Mouse (Mus musculus): ENCODE results near the gene Fbxw2. TPM values are rescaled to one million over a fixed set of nuclear protein-coding genes. Genes with fewer than 3 reads are reported as not detected.
A peak's percentile ranks its signal among the peaks of the same experiment; 100 is the strongest.

Fbxw2 gene
- polyA plus RNA-seq (2015; fragmentation: Nextera tagmentation; extraction: Ambion mirVana): 51.0 and 52.9 TPM in 2 replicates

DNA sequence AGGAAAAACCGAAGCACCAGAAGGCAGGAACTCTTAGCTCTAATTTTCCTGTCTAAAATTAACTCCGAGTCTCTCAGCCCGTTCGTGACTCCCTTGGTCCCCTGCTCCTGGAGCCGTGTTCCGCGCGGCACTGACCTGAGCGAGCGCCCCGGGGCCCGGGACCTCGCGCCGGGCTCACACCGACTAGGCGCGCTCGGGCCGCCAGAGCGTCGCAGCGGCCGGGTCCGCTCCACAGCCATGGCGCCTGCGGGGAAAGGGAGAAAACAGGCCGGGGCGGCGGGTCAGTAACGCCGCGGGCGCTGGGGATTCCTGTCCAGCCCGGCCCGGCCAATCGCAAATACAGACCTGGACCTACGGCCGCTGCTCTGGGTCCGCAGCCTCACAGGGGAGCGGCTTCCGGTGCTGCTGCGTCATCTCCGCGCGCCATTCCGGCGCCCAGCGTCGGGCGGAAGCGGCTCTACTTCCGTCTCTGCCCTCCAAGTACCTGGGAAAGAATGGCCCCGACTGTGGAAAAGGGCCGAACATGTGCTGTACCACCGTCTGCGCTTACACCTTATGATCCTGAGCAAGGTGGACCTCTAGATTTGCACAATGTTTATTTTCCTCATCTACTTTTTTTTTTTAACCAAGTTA lies at the start of gene Fbxw2:
Gene Fbxw2, minus strand, starts transcription at position 485 of the 633 bp plus-strand sequence.
- H3K9me3 ChIP-seq (replicated peaks; ENCODE audit: control insufficient read depth, low read length): no peaks in the 10 kb centered on the region
- peak within 1 kb of the TSS; percentile 93 for H3K27ac ChIP-seq (ENCODE audit: low read length)
- peaks cover 8% of the 10 kb centered on the region for H3K36me3 ChIP-seq (ENCODE audit: control insufficient read depth, insufficient read depth)
- ATAC-seq (ENCODE audit: low read depth): peak; percentile 94
- H3K4me2 ChIP-seq (ENCODE audit: low read depth, low read length): peak within 1 kb of the TSS; percentile 73
- H3K4me3 ChIP-seq (ENCODE audit: low read depth, low read length): peak within 1 kb of the TSS; percentile 98
- peaks cover 31% of the 10 kb centered on the region for H3K4me1 ChIP-seq (ENCODE audit: control insufficient read depth, low read depth, low read length)
- H3K9ac ChIP-seq (ENCODE audit: low read depth, low read length): peak within 1 kb of the TSS; percentile 99
- WGBS (ENCODE audit: insufficient replicate concordance): under 1% methylated on average over 57 of the region's 57 CpGs
- no peaks in the 10 kb centered on the region for H3K27me3 ChIP-seq (ENCODE audit: control insufficient read depth, insufficient read depth, low read depth, low read length)

DNA sequence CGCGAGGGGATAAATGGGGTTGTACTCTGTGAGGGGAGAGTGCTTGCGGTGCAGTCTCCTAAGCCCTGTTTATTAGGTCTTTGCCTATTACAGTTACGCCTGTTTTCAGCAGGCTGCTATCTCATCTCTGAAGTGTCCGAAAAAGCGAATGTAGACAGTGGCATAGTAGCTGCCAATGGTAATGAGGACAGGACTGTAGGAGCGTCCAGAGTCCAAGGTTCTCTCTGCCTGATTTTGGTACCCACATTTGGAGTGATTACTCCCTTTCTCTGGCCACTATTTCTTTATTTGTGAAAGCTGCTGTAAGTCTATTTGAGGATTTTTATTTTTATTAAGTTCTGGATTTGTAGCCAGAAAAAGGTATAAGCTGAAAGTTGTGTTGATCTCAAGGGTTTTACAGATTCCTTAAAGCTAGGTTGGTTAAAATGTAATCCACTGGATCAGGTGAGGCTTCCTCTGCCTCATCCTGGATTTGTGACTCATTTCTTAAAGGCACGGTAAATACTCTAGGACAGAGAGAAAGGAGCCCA lies 48.8 kb upstream of the Fbxw2 start, which contains the start of gene Psmd5:
Gene Psmd5, minus strand, starts transcription at position 153 of the 530 bp plus-strand sequence.
- no peak for ATAC-seq (ENCODE audit: low read depth)
- 20% methylated on average over 8 of the region's 8 CpGs for WGBS (ENCODE audit: insufficient replicate concordance)
- peaks cover 13% of the 10 kb centered on the region for H3K27me3 ChIP-seq (ENCODE audit: control insufficient read depth, insufficient read depth, low read depth, low read length)
- no peaks in the 10 kb centered on the region for H3K36me3 ChIP-seq (ENCODE audit: control insufficient read depth, insufficient read depth)
- peaks cover 6% of the 10 kb centered on the region for H3K4me1 ChIP-seq (ENCODE audit: control insufficient read depth, low read depth, low read length)
- H3K9me3 ChIP-seq (replicated peaks; ENCODE audit: control insufficient read depth, low read length): no peaks in the 10 kb centered on the region
- H3K4me3 ChIP-seq (ENCODE audit: low read depth, low read length): peak within 1 kb of the TSS; percentile 57
- peak within 1 kb of the TSS; percentile 65 for H3K27ac ChIP-seq (ENCODE audit: low read length)
- H3K4me2 ChIP-seq (ENCODE audit: low read depth, low read length): peak within 1 kb of the TSS; percentile 32
- peak within 1 kb of the TSS; percentile 51 for H3K9ac ChIP-seq (ENCODE audit: low read depth, low read length)

DNA sequence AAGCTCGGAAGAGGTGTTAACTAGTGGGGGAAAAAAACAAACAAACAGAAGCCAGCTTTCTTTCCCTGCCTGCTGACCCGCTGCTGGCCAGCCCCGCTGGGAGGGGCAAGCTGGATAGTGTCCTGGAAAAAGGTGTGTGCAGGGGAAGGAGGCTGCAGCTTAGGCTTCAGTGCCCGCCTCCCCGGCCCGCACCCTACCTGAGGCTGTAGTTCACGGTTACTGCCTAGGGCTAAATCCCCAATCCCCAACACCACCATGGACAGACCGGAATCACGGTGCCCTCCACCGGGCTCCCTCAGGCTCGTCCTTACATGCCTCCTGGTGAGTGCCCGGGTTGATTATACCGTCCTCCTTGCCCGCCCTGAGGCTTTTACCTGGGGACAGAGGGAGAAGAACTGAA lies 48.2 kb upstream of the Fbxw2 start, which contains the start of gene Cutal:
Gene Cutal, plus strand, starts transcription at position 126 of the 400 bp plus-strand sequence.
- Histone ChIP-seq H3K4me3 (ENCODE audit: low read depth, low read length) (peak within 1 kb of the TSS; percentile 57), H3K36me3 (ENCODE audit: control insufficient read depth, insufficient read depth) (no peaks in the 10 kb centered on the region), H3K27ac (ENCODE audit: low read length) (peak within 1 kb of the TSS; percentile 65), H3K9me3 (replicated peaks; ENCODE audit: control insufficient read depth, low read length) (no peaks in the 10 kb centered on the region), H3K9ac (ENCODE audit: low read depth, low read length) (peak within 1 kb of the TSS; percentile 51), H3K4me2 (ENCODE audit: low read depth, low read length) (peak within 1 kb of the TSS; percentile 32), H3K4me1 (ENCODE audit: control insufficient read depth, low read depth, low read length) (peaks cover 13% of the 10 kb centered on the region), H3K27me3 (ENCODE audit: control insufficient read depth, insufficient read depth, low read depth, low read length) (peaks cover 13% of the 10 kb centered on the region)
- WGBS (ENCODE audit: insufficient replicate concordance): 15% methylated on average over 14 of the region's 14 CpGs
- no peak for ATAC-seq (ENCODE audit: low read depth)

DNA sequence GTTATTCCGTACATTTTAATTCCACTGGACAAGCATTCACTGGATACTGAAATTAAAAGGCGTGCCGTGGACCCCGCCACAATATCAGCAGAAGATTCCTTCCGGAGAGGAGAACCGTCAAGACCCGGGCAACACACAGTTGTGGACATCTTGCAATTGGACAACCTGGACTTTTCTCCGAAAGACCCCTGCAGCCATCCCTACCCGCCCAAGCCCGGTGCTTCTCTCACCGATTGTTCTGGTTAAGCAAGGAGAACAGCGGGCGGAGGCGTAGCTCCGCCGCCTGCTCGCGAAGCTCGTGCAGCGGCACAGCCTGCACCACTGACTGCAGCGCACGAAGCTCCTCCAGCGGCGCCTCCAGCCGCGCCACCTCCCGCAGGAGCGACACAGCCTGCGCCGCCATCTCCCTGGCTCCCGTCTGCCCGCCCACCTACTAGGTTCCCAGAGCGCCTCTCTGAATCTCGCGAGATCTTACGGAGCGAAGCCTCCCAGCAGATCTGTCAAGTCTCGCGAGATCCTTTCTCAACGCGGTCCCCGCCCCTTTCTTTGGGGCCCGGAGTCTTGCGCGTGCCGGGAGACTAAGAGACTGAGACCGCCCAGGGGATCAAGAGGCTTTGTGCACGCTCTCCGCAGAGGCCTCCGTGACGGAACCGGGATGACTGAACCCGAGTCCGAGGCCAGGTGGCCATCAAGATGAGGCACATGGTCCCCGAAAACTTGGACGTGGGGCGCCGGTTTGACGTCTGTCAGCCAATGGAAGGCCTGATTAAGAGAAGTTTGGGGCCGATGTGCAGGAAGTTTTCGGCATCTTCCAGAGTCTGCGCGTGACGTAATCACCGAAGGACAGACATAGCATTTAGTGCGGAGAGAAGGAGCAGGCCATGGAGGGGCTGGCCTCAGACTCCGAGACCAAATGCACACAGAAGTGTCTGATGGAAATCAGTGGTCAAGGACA lies 44.7 kb upstream of the Fbxw2 start:
- Histone ChIP-seq H3K27me3 (ENCODE audit: control insufficient read depth, insufficient read depth, low read depth, low read length) (peaks cover 13% of the 10 kb centered on the region), H3K27ac (ENCODE audit: low read length) (peak overlapping the region; percentile 97), H3K4me2 (ENCODE audit: low read depth, low read length) (peak overlapping the region; percentile 95), H3K36me3 (ENCODE audit: control insufficient read depth, insufficient read depth) (peaks cover 1% of the 10 kb centered on the region; the same call in 1 of the 2 replicates), H3K4me3 (ENCODE audit: low read depth, low read length) (peak overlapping the region; percentile 79), H3K9me3 (replicated peaks; ENCODE audit: control insufficient read depth, low read length) (no peaks in the 10 kb centered on the region), H3K9ac (ENCODE audit: low read depth, low read length) (peak overlapping the region; percentile 80), H3K4me1 (ENCODE audit: control insufficient read depth, low read depth, low read length) (peaks cover 24% of the 10 kb centered on the region)
- WGBS (ENCODE audit: insufficient replicate concordance): under 1% methylated on average over 66 of the region's 67 CpGs
- ATAC-seq (ENCODE audit: low read depth): peak; percentile 91

DNA sequence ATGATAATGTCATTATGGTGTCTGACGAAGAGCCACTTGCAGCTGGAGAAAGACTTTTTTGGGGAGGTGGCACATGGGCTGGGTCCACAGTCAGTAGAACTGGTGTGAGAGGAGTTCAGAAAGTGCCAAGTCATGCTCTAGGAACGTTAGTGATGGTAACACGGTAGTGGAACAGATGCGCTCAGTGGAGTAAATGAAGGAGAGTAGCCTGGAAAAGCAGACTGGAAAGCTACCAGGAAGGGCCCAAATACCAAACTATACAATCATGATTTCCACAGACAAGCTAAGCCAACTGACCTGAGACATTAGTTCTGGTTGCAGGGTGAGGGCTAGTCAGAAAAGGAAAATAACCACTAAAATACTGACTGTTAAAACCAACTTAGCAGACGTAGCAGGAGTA lies 43.6 kb upstream of the Fbxw2 start:
- peaks cover 12% of the 10 kb centered on the region for H3K36me3 ChIP-seq (ENCODE audit: control insufficient read depth, insufficient read depth)
- peak; percentile 70 for ATAC-seq (ENCODE audit: low read depth)
- WGBS (ENCODE audit: insufficient replicate concordance): 8% methylated on average over 5 of the region's 5 CpGs

DNA sequence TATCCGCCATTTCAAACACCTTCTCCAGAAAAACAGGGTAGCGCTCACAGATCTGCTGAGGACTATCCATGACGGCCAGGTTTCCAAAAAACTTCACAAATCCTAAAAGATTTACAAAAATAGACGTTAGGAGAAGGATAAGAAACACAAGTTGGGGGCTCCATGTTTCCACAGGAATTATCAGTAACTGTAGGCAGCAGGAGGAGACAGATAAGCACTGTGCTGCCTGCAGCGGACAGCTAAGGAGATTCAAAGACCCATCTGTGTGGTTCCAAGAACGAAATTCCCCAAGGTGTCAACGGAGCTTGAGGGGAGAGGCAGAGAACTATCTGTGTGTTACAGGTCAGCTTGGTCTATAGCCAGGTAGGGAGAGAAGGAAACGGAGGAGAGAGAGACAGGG lies 31.6 kb upstream of the Fbxw2 start:
- ATAC-seq (ENCODE audit: low read depth): no peak
- WGBS (ENCODE audit: insufficient replicate concordance): 47% methylated on average over 8 of the region's 8 CpGs
- H3K9me3 ChIP-seq (replicated peaks; ENCODE audit: control insufficient read depth, low read length): no peaks in the 10 kb centered on the region

More for the DNA sequence above, 43.6 kb upstream of the Fbxw2 start:
- H3K9me3 ChIP-seq (replicated peaks; ENCODE audit: control insufficient read depth, low read length): no peaks in the 10 kb centered on the region
- peak overlapping the region; percentile 93 for H3K27ac ChIP-seq (ENCODE audit: low read length)
- peak overlapping the region; percentile 61 for H3K9ac ChIP-seq (ENCODE audit: low read depth, low read length)
- peak overlapping the region; percentile 79 for H3K4me3 ChIP-seq (ENCODE audit: low read depth, low read length)
- peaks cover 24% of the 10 kb centered on the region for H3K4me1 ChIP-seq (ENCODE audit: control insufficient read depth, low read depth, low read length)
- H3K4me2 ChIP-seq (ENCODE audit: low read depth, low read length): peak overlapping the region; percentile 95
- peaks cover 9% of the 10 kb centered on the region for H3K27me3 ChIP-seq (ENCODE audit: control insufficient read depth, insufficient read depth, low read depth, low read length)

DNA sequence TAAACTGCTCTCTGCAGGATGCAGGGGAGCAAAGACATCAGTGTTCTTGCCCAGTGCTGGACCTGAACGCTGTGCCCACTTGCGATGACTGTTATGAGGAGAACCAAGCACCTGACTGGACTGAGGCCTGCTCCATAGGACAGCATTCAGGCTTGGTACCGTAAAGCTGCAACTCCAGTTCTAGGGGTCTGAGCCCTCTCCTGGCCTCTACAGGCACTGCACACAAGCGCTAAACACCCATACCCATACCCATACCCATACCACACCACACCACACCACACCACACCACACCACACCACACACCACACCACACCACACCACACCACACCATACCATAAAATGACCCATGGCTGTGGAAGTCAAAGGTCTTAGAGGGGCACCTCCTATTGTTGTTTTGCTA lies 29.2 kb upstream of the Fbxw2 start:
- no peak for ATAC-seq (ENCODE audit: low read depth)
- peaks cover 73% of the 10 kb centered on the region for H3K36me3 ChIP-seq (ENCODE audit: control insufficient read depth, insufficient read depth)
- H3K4me2 ChIP-seq (ENCODE audit: low read depth, low read length): no peak overlapping the region
- no peak overlapping the region for H3K4me3 ChIP-seq (ENCODE audit: low read depth, low read length)
- peaks cover 3% of the 10 kb centered on the region; the same call in 1 of the 2 replicates for H3K4me1 ChIP-seq (ENCODE audit: control insufficient read depth, low read depth, low read length)
- 92% methylated on average over 4 of the region's 4 CpGs for WGBS (ENCODE audit: insufficient replicate concordance)
- H3K9me3 ChIP-seq (replicated peaks; ENCODE audit: control insufficient read depth, low read length): no peaks in the 10 kb centered on the region
- no peak overlapping the region for H3K9ac ChIP-seq (ENCODE audit: low read depth, low read length)
- H3K27ac ChIP-seq (ENCODE audit: low read length): no peak overlapping the region
- H3K27me3 ChIP-seq (ENCODE audit: control insufficient read depth, insufficient read depth, low read depth, low read length): no peaks in the 10 kb centered on the region

More for the DNA sequence above, 31.6 kb upstream of the Fbxw2 start:
- H3K27ac ChIP-seq (ENCODE audit: low read length): no peak overlapping the region
- H3K4me1 ChIP-seq (ENCODE audit: control insufficient read depth, low read depth, low read length): peaks cover 3% of the 10 kb centered on the region; the same call in 1 of the 2 replicates
- H3K36me3 ChIP-seq (ENCODE audit: control insufficient read depth, insufficient read depth): peaks cover 76% of the 10 kb centered on the region
- H3K9ac ChIP-seq (ENCODE audit: low read depth, low read length): no peak overlapping the region
- H3K4me2 ChIP-seq (ENCODE audit: low read depth, low read length): no peak overlapping the region
- H3K4me3 ChIP-seq (ENCODE audit: low read depth, low read length): no peak overlapping the region
- no peaks in the 10 kb centered on the region for H3K27me3 ChIP-seq (ENCODE audit: control insufficient read depth, insufficient read depth, low read depth, low read length)

DNA sequence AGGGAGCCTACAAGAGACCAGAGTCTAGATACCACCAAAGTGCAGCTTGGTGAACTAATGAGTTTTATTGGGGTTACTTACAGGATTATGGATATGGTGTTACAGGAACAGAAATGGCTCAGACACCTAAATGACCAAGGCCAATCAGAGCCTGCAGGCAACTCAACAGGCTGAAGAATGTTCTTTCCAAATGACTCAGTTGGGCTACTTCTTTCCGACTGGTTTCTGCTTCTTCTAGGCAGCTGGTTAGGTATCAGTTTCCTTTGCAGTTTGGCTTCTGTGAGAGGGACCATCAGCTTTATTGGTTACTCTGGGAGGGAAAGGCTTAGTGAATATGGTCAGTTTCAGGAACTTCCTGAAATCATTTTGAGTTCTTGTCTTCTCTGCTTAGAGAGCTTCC lies 21.6 kb upstream of the Fbxw2 start:
- ATAC-seq (ENCODE audit: low read depth): no peak

More for the DNA sequence above, 21.6 kb upstream of the Fbxw2 start:
- no peak overlapping the region for H3K27ac ChIP-seq (ENCODE audit: low read length)
- H3K9ac ChIP-seq (ENCODE audit: low read depth, low read length): no peak overlapping the region
- no peak overlapping the region for H3K4me2 ChIP-seq (ENCODE audit: low read depth, low read length)
- H3K27me3 ChIP-seq (ENCODE audit: control insufficient read depth, insufficient read depth, low read depth, low read length): no peaks in the 10 kb centered on the region
- H3K9me3 ChIP-seq (replicated peaks; ENCODE audit: control insufficient read depth, low read length): no peaks in the 10 kb centered on the region
- no peak overlapping the region for H3K4me3 ChIP-seq (ENCODE audit: low read depth, low read length)
- WGBS (ENCODE audit: insufficient replicate concordance): 89% methylated on average over 1 of the region's 1 CpGs
- no peaks in the 10 kb centered on the region for H3K4me1 ChIP-seq (ENCODE audit: control insufficient read depth, low read depth, low read length)
- peaks cover 15% of the 10 kb centered on the region for H3K36me3 ChIP-seq (ENCODE audit: control insufficient read depth, insufficient read depth)

All from liver, embryonic 16.5 days (tissue).